Mouse (Mus musculus) intestine, embryonic 15.5 days (tissue): Measurements from ENCODE around the gene Faiml. TPM values are rescaled to one million over a fixed set of nuclear protein-coding genes. Genes with fewer than 3 reads are reported as not detected.

Source experiments
- ATAC-seq: fragments of 200-750 bp; cut with Nextera tagmentation; 2 replicates; pipeline ENCODE4 v1.8.0; 2017; ENCODE audit warnings: moderate TSS enrichment, moderate library complexity
- H3K27ac ChIP-seq: fragments of 300-500 bp; sonication (generic); 2 replicates; pipeline ENCODE4 v1.5.1; 2015; ENCODE audit warnings: mild to moderate bottlenecking, inconsistent platforms
- H3K27me3 ChIP-seq: fragments of 300-500 bp; sonication (generic); replicated peaks from 2 replicates; pipeline ENCODE4 v1.6.1; 2015; ENCODE audit warnings: inconsistent platforms
- H3K36me3 ChIP-seq: fragments of 300-500 bp; sonication (generic); 2 replicates; pipeline ENCODE4 v1.6.1; 2015; ENCODE audit warnings: inconsistent platforms
- H3K4me1 ChIP-seq: fragments of 300-500 bp; sonication (generic); replicated peaks from 2 replicates; pipeline ENCODE4 v1.6.1; 2015; ENCODE audit warnings: inconsistent platforms
- H3K4me2 ChIP-seq: fragments of 300-500 bp; sonication (generic); replicated peaks from 2 replicates; pipeline ENCODE4 v1.6.1; 2015; ENCODE audit warnings: mild to moderate bottlenecking, inconsistent platforms
- H3K4me3 ChIP-seq: fragments of 300-500 bp; sonication (generic); replicated peaks from 2 replicates; pipeline ENCODE4 v1.5.1; 2015; ENCODE audit warnings: inconsistent platforms
- H3K9ac ChIP-seq: fragments of 300-500 bp; sonication (generic); 2 replicates; pipeline ENCODE4 v1.6.1; 2015; ENCODE audit warnings: inconsistent platforms
- H3K9me3 ChIP-seq: fragments of 300-500 bp; sonication (generic); 2 replicates; pipeline ENCODE4 v1.6.1; 2016; ENCODE audit warnings: inconsistent platforms
- WGBS: fragments of 180-500 bp; shearing (Covaris S2); methylation state at CpG from one replicate; pipeline ENCODE4 v1.1.7; 2015; 5-methylcytosine and 5-hydroxymethylcytosine counted together
- polyA plus RNA-seq: library from polyadenylated mRNA; unstranded; fragments of >200 nt; fragmentation: Nextera tagmentation; extraction: Ambion mirVana; gene quantifications from 2 replicates; pipeline ENCODE4 v1.2.1, GENCODE M21; 2015

The Faiml gene
- polyA plus RNA-seq: not detected in 2 replicates

DNA sequence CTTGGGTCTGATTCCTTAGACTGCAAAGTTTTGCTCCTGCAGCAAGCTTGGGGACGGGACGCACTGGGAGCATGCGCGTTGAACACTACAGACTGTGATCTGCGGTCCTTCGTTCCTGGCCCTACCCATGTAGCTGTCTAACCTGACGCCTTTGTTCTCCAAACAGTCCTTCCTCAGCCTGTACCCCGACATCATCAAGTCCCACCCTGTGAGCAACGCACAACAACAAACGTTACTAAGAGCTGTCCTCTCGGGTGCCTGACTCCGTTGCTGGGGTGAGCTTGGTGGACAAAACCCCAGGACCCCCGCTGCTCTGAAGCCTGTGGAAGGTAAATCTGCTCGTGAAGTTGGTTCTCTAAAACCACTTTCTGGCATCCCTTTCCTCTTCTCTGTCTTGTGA lies at the start of gene Faiml:
Gene Faiml (minus strand): TSS at position 101 of the 400 bp plus-strand sequence.
- Histone ChIP-seq H3K27ac (no peak within 1 kb of the TSS), H3K9me3 (no peaks in the 10 kb centered on the region), H3K36me3 (no peaks in the 10 kb centered on the region), H3K4me1 (no peaks in the 10 kb centered on the region), H3K4me3 (no peak within 1 kb of the TSS), H3K4me2 (no peak within 1 kb of the TSS), H3K9ac (no peak within 1 kb of the TSS), H3K27me3 (no peaks in the 10 kb centered on the region)
- no peak for ATAC-seq
- WGBS: 88% methylated on average over 14 of the region's 14 CpGs

DNA sequence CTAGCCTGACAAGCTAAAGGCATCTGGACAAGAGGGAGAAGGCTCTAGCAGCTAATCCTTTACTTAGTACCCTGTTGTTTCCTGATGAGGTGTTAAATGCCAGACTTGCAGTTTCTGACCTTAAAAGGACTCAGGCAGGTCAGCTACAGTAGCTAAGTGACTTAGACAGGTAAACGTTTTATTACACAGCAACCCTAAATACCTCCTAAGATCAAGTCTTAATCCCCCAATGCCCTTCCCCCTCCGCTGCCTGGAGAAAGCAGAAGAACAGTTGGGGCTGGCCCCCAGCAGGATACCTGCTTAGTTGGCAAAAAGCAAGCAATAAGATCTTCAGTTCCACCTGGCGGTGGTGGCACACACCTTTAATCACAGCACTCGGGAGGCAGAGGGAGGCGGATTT lies 21.9 kb upstream of the Faiml start:
- Histone ChIP-seq H3K9me3 (no peaks in the 10 kb centered on the region), H3K27ac (no peak overlapping the region), H3K27me3 (no peaks in the 10 kb centered on the region), H3K4me3 (no peak overlapping the region), H3K9ac (no peak overlapping the region), H3K4me2 (no peak overlapping the region), H3K4me1 (no peaks in the 10 kb centered on the region), H3K36me3 (0 out of 2 replicates have a peak, but pooled peaks cover 3% of the 10 kb centered on the region)
- WGBS: 81% methylated on average over 5 of the region's 5 CpGs
- no peak for ATAC-seq

DNA sequence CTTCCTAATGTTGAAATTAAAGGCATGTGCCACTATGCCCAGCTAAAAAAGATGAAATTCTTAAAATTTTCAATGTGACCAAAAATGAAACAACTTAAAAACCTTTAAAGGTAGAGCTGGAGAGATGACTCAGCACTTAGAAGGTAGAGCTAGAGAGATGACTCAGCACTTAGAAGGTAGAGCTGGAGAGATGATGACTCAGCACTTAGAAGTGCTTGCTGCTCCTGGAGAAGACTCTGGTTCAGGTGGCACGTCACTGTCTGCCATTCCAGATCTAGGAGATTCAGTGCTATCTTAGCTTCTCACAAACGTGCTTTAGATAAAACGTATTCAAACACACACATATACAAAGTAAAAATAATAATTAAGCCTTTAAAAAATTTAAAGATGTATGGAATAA lies 19.8 kb upstream of the Faiml start:
- H3K9ac ChIP-seq: no peak overlapping the region
- 95% methylated on average over 3 of the region's 3 CpGs for WGBS
- H3K27me3 ChIP-seq: no peaks in the 10 kb centered on the region
- no peak overlapping the region for H3K4me3 ChIP-seq
- no peaks in the 10 kb centered on the region for H3K4me1 ChIP-seq
- no peak for ATAC-seq
- no peak overlapping the region for H3K27ac ChIP-seq
- 0 out of 2 replicates have a peak, but pooled peaks cover 3% of the 10 kb centered on the region for H3K36me3 ChIP-seq
- H3K9me3 ChIP-seq: no peaks in the 10 kb centered on the region
- no peak overlapping the region for H3K4me2 ChIP-seq

DNA sequence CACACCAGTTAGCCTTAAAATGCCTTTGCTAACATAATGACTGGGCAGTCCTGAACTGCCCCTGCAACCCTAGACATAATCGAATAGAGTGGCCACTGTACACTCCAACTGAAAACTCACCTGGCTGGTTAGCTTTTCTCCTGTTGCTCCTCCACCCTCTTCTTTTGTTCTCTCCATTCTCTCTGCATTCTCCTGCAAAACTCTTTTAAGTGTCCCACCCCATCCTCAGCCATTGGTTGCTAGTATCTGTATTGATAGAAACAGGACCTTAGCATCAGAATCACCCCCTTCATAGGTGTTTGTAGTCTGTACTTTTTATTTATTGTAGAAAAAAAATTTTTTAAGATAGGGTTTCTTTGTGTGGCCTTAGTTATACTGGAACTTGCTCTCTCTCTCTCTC lies 19.2 kb upstream of the Faiml start:
- 93% methylated on average over 1 of the region's 1 CpGs for WGBS
- H3K36me3 ChIP-seq: 0 out of 2 replicates have a peak, but pooled peaks cover 3% of the 10 kb centered on the region
- H3K27me3 ChIP-seq: no peaks in the 10 kb centered on the region
- no peak overlapping the region for H3K9ac ChIP-seq
- no peak overlapping the region for H3K27ac ChIP-seq
- no peaks in the 10 kb centered on the region for H3K9me3 ChIP-seq
- H3K4me3 ChIP-seq: no peak overlapping the region
- ATAC-seq: no peak
- H3K4me1 ChIP-seq: no peaks in the 10 kb centered on the region
- no peak overlapping the region for H3K4me2 ChIP-seq

DNA sequence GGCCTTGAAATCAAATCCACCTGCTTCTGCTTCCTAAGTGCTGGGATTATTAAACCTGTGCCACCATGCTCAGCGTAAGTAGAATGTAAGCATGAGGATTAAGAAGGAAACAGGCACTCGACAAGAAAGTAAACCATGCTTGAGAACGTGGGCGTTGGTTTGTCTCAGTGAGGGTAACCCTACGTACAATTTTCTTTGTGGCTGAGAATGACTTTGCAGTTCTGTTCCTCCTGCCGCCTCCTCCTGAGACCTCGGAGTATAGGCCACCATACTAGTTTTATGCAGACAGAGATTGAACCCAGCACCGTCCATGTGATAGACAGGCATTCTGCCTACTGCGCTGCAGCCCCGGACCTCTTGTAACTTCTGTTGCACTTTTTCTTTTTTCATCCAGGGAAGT lies 16.8 kb upstream of the Faiml start:
- Histone ChIP-seq H3K9me3 (no peaks in the 10 kb centered on the region), H3K9ac (no peak overlapping the region), H3K4me1 (no peaks in the 10 kb centered on the region), H3K27me3 (no peaks in the 10 kb centered on the region), H3K27ac (no peak overlapping the region), H3K4me3 (no peak overlapping the region), H3K4me2 (no peak overlapping the region), H3K36me3 (0 out of 2 replicates have a peak, but pooled peaks cover 3% of the 10 kb centered on the region)
- 78% methylated on average over 10 of the region's 10 CpGs for WGBS
- ATAC-seq: no peak

DNA sequence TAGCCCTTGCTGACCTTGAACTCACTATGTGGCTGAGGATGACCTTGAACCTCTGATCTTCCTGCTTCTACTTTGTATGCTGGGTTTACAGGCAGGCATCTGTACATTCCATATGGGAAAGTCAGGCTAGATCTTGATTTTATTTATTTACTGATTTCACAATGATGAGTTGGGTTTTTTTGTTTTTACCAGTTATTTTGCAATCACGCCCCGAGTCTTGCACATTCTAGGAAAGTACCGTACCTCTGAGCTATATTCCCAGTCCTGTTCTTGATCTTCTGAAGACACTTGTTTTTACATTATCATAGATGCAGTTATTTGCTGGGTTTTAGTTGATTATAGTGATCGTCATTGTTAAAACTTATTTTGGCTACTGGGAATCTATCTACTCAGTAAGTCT lies 11.9 kb upstream of the Faiml start:
- Histone ChIP-seq H3K27ac (no peak overlapping the region), H3K36me3 (no peaks in the 10 kb centered on the region), H3K4me2 (no peak overlapping the region), H3K4me1 (no peaks in the 10 kb centered on the region), H3K27me3 (no peaks in the 10 kb centered on the region), H3K4me3 (no peak overlapping the region), H3K9ac (no peak overlapping the region), H3K9me3 (no peaks in the 10 kb centered on the region)
- ATAC-seq: no peak
- 98% methylated on average over 4 of the region's 4 CpGs for WGBS

DNA sequence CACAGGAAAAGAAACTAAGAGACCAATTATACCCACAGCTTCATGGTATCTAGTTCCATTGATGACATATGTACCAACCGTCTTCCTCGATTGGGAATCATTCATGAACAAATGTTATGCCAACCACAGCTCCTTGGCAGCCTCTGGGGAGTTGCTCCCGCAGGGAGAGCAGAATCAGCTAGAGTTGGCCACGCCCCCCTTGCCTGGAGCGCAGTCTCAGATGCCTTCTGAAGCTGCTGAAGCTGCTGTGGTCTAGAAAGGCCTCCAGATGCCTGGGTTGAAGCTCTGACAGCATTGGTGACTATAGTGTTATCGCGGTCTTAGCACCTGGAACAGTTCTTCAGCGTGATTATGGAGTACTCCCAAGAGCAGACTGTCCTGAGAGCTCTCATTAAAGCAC lies 11.3 kb upstream of the Faiml start:
- Histone ChIP-seq H3K36me3 (no peaks in the 10 kb centered on the region), H3K27ac (no peak overlapping the region), H3K4me3 (no peak overlapping the region), H3K9ac (no peak overlapping the region), H3K9me3 (no peaks in the 10 kb centered on the region), H3K4me2 (no peak overlapping the region), H3K4me1 (no peaks in the 10 kb centered on the region), H3K27me3 (no peaks in the 10 kb centered on the region)
- 68% methylated on average over 8 of the region's 8 CpGs for WGBS
- ATAC-seq: no peak

DNA sequence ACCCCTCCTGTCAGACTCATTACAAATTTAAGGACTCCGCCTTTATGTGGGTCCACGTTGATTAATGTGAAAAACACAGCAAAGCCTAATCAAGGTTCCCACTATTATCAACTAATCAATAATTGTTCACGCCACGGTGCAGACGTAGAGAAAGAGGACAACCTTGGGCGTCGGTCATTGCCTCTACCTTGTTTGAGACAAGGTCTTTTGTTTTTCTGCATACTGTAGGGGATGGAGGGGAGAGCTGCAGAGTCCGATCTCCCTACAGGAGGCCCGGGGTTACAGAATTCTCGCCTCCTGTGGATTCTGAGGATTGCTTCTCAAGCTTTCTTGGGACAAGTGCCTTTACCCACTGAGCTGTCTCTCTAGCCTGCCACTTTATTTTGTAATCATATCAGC lies 6.9 kb upstream of the Faiml start:
- peak overlapping the region; percentile 69 for H3K4me2 ChIP-seq
- no peaks in the 10 kb centered on the region for H3K9me3 ChIP-seq
- ATAC-seq: peak; percentile 15; the same call in 1 of the 2 replicates
- no peaks in the 10 kb centered on the region for H3K27me3 ChIP-seq
- H3K36me3 ChIP-seq: no peaks in the 10 kb centered on the region
- WGBS: 2% methylated on average over 10 of the region's 10 CpGs
- H3K27ac ChIP-seq: peak overlapping the region; percentile 52; the same call in 1 of the 2 replicates
- peak overlapping the region; percentile 63 for H3K9ac ChIP-seq
- H3K4me1 ChIP-seq: no peaks in the 10 kb centered on the region; the same call in 1 of the 2 replicates
- peak overlapping the region; percentile 70 for H3K4me3 ChIP-seq

DNA sequence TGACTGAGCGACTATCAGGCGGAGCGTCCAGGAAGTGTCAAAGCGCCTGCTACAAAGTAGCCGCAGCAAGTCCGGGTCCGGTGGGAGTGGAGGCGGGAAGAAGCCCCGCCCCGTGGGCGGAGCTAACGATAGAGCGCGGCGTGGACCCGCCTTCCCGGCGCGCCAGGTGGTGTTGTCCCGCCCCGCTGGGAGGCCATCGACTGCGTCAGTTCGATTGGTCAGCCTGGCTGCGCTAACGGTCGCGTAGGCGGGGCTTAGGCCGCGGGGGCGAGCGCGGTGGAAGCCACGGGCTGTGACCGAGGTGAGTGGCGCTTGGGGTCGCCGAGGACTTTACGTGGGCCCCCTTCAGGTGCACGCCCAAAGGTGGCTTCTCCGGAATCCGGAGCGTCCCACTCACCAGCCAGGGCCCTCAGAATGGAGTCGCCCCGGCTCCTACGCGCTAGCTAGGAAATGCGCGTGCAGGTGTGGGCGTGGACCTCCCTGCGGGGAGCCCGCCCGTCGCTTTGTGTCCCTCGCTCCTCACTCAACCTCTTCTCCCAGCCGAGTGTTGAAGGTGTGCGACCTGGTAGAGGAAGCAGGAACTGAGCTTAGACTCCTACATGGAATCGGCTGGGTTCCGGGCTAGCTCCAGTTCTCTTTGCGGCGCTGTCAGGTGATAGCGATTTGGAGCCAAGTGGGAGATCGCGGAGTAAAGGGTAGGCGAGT lies 6.3 kb upstream of the Faiml start, which contains the start of gene Cep70:
Gene Cep70 (plus strand): TSS at position 178 of the 705 bp plus-strand sequence.
- peak within 1 kb of the TSS; percentile 70 for H3K4me3 ChIP-seq
- peak within 1 kb of the TSS; percentile 63 for H3K9ac ChIP-seq
- WGBS: under 1% methylated on average over 66 of the region's 66 CpGs
- H3K27ac ChIP-seq: peak within 1 kb of the TSS; percentile 52
- H3K9me3 ChIP-seq: no peaks in the 10 kb centered on the region
- H3K4me2 ChIP-seq: peak within 1 kb of the TSS; percentile 69
- no peaks in the 10 kb centered on the region for H3K27me3 ChIP-seq
- no peaks in the 10 kb centered on the region; the same call in 1 of the 2 replicates for H3K4me1 ChIP-seq
- no peaks in the 10 kb centered on the region for H3K36me3 ChIP-seq
- ATAC-seq: peak; percentile 97

DNA sequence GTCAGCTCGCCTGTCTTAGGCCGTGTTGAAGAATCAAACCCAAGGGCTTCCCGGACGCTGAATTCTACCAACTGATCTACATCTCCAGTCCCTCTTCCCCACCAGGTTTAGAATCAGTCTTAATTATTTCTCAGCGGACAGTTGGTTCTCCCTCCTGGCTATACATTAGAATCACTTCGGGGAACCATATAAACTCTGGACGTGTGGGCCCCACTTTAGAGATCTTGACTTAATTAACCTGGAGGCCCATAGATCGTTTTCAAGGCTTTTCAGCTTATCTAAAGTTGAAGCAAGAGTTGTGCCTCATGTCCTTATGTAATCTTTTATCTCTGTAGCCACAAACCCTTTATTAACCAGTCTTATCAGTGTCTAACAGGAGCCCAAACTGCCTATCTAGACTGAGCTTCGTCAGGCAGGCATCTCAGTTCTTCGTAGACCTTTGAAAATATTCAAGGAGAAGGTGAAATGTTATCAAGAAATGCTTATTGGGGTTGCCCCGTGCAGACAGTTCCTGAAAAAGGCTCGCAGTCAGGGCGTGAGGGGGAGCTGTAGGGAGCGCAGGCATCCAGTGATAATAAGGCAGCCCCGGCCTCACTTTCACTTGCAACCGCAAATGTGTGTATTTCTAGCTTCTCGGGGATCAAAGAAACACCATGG lies 5.6 kb upstream of the Faiml start:
- H3K9ac ChIP-seq: peak overlapping the region; percentile 39
- no peak overlapping the region for H3K27ac ChIP-seq
- H3K4me2 ChIP-seq: peak overlapping the region; percentile 69
- no peaks in the 10 kb centered on the region for H3K36me3 ChIP-seq
- 6% methylated on average over 17 of the region's 17 CpGs for WGBS
- H3K9me3 ChIP-seq: no peaks in the 10 kb centered on the region
- no peaks in the 10 kb centered on the region; the same call in 1 of the 2 replicates for H3K4me1 ChIP-seq
- H3K4me3 ChIP-seq: peak overlapping the region; percentile 70
- no peak; the same call in 1 of the 2 replicates for ATAC-seq
- H3K27me3 ChIP-seq: no peaks in the 10 kb centered on the region

DNA sequence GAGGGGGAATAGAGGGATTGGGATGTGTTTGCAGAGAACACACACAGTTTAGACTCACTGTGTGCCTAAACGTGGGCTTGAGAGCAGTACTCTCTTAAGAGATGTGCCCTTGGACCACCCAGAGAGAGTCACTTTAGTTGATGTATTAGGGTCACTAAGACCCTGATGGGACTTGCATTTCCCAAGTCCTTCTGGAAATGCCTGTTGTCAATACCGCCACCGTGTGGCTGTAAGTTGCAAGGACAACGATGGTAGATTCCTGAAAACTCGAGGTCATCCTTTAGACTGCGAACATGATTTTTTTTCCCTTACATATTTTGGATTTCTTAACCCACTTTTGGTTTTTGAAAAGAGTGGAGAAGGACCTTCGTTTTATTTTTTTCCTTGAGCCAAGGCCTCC lies 5.0 kb upstream of the Faiml start:
- Histone ChIP-seq H3K4me2 (peak overlapping the region; percentile 69; the same call in 1 of the 2 replicates), H3K27me3 (no peaks in the 10 kb centered on the region), H3K4me3 (no peak overlapping the region), H3K9me3 (no peaks in the 10 kb centered on the region), H3K27ac (no peak overlapping the region), H3K36me3 (no peaks in the 10 kb centered on the region), H3K4me1 (no peaks in the 10 kb centered on the region; the same call in 1 of the 2 replicates), H3K9ac (no peak overlapping the region)
- WGBS: 3% methylated on average over 7 of the region's 7 CpGs
- ATAC-seq: no peak

DNA sequence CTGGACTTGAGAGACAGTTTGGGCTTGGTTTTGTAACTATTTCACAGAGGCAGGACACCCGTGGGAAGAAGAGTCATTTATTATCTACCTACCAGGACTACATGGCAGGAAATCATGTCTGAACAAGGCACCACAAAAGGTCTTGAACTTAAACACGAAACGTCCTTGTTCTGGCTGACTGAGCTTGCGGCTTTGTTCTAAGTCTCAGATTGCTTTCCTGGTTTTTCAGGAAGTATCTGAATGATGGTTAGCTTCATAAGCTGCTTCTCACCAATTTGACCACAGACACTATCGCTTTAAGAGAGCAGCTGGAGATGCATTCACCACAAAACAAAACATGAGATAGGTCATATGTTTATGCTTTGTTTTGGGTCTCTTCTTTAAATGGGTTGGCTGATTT lies 3.5 kb upstream of the Faiml start:
- Histone ChIP-seq H3K27ac (no peak overlapping the region), H3K9me3 (no peaks in the 10 kb centered on the region), H3K9ac (no peak overlapping the region), H3K4me1 (no peaks in the 10 kb centered on the region; the same call in 1 of the 2 replicates), H3K4me3 (no peak overlapping the region), H3K36me3 (no peaks in the 10 kb centered on the region), H3K27me3 (no peaks in the 10 kb centered on the region), H3K4me2 (no peak overlapping the region)
- 80% methylated on average over 5 of the region's 5 CpGs for WGBS
- ATAC-seq: no peak
